Mouse (Mus musculus) left cerebral cortex, adult 9 months (tissue): ENCODE data around the gene Crisp4.

Experiments used
- DNase-seq, 2 experiments: peaks; one replicate each; pipeline ENCODE4 v3.0.0; 2022; ENCODE audit warnings: low spot score in 2 of 2

The Crisp4 gene

DNA sequence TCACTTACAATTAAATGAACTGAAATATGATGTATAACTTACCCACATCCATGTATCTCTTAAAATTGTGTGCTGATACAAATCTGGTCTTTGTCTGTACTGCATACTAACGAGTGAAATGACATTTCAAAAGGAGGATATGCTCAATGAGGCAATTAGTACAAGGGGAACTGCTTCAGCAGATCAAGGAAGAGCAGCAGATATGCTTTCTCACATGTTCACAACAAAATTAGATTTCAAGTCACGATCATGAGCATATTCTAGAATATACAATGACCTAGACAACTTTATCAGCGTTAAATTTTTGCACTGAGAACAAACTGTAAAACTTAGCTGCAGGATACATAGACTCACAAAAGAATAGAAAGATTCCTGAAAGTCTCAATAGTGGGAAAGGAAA, at the start of gene Crisp4:
Gene Crisp4 (minus strand): TSS at position 101 of the 400 bp plus-strand sequence.
- no peak for DNase-seq

- DNase-seq, result no peak
Observed at GRCm38 (mm10) chr1:18191719-18192118, 46.0 kb upstream of the Crisp4 start.

DNA sequence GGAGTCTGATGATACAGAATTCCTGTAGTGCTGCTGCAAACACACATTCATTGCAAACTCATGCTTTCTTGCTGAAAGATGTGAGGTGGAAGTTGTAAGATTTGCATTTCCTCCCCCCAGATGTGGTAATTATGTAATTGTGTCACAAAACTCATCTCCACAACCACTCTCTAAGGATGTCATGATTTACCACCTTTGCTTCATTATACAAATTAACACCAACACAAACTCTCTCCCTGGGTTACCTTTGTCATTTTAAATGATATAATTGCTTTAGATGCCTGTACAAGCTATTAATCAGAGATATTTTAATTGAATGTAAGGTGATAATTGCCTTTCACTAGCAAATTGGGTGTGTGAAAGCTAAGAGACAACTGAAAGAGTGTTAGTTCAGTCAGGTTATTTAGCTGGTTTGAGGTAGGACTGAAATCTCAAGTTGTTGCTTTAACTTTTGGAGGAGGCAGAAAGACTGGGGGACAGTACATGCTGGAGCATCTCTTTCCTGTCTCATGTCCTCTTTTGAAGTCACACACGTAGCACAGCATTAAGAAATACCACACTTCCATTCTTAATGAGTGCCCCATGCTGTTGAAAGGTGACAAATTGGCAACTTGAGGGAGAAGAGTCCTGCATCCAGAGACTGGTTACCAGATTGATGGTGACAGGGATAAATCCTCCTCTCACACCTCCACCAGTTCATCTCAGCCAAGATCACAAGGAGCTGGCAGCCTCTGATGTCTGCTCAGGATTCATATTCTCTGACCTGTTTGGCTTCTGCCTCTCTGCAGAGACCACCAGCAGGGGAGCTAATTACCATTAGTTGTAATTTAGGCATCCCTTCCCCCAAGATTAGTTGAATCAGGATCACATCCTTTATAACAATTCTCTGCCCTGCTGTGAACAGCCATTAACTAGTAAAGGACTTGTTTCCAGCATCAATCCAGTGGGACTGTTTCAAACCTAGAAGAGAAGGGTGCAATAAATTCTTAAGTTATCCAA, 45.3 kb upstream of the Crisp4 start:
- no peak for DNase-seq

GRCm38 (mm10) chr1:18181167-18181566, 35.5 kb upstream of the Crisp4 start:
- peak in 1 of 2 experiments; percentile 12 for DNase-seq

GRCm38 (mm10) chr1:18170573-18170972, 24.9 kb upstream of the Crisp4 start:
- DNase-seq, result no peak

- peak; percentile 52 to 85 for DNase-seq
Observed at GRCm38 (mm10) chr1:18168261-18168660, 22.6 kb upstream of the Crisp4 start.

DNA sequence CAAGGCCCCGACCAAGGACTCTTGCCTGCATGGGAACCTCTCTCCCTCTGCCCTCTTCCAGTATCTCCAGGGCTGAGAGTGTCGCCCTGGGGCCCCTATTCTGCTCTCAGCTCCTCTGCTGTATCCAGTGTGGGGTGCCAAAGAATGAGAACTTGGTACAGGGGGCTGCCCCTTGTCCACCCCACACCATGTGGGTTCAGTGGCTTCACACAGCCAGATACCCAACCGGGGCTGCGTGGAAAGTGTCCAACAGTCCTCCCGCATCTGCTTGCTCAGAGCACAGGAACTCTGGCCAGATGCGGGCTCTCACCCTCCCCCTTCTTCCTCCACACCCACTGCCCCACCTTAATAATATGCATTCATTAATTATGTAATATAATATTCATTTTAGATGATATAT, 13.4 kb upstream of the Crisp4 start:
- no peak for DNase-seq

DNA sequence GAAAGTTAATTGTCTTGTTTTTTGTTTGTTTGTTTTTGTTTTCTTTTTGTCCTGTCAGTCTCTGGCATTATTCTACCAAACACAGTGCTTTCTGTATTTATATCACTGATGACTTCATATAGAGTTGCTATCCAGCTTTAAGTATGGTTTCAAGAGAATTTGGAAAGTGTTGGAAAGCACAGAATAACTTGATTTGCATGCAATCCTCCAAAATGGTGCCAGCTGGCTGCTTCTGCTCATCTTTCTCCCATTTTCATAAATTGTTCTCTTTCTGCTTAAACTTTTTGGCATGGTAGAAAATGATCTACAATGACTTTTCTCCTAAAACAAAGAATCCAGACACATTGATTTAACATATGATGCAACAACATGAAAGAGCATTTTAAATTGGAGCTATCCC, 2.5 kb upstream of the Crisp4 start:
- DNase-seq, result peak; percentile 4 to 26

GRCm38 (mm10) chr1:18131691-18132090, 14.0 kb downstream of the Crisp4 start:
- DNase-seq, result no peak

- DNase-seq, result no peak
Observed at GRCm38 (mm10) chr1:18129983-18130382, 15.7 kb downstream of the Crisp4 start.

DNA sequence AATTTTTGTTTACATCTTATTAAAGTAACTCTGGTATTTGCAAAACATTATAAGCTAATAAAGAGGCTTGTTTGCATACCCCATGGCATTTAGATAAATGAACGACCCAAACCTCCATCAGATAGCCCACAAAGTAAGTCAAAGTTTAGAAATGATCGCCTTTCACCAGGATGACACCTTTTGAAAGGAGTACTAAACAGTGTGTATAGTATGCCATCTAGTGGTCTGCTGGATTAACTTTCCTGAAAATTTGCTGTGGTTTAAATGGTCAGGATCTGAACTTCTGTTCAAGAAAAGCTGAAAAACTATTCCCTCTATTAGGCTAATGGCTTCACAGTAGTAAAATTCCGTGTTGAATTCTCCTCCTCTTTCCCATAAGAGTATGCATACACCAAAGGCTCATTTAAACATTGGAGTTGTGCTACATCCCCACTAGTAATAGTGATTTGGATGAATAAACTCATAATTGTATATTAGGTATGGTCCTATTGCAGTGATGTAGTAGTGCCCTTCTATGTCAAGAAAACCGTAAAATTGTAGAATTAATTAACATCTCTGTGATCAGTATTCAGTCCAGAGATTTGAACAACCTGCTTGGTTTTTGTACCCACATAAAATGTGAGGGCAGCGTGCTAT, 38.9 kb downstream of the Crisp4 start:
- no peak for DNase-seq

- DNase-seq, result peak in 1 of 2 experiments; percentile 49
Observed at GRCm38 (mm10) chr1:18105866-18106529, 39.7 kb downstream of the Crisp4 start.

DNA sequence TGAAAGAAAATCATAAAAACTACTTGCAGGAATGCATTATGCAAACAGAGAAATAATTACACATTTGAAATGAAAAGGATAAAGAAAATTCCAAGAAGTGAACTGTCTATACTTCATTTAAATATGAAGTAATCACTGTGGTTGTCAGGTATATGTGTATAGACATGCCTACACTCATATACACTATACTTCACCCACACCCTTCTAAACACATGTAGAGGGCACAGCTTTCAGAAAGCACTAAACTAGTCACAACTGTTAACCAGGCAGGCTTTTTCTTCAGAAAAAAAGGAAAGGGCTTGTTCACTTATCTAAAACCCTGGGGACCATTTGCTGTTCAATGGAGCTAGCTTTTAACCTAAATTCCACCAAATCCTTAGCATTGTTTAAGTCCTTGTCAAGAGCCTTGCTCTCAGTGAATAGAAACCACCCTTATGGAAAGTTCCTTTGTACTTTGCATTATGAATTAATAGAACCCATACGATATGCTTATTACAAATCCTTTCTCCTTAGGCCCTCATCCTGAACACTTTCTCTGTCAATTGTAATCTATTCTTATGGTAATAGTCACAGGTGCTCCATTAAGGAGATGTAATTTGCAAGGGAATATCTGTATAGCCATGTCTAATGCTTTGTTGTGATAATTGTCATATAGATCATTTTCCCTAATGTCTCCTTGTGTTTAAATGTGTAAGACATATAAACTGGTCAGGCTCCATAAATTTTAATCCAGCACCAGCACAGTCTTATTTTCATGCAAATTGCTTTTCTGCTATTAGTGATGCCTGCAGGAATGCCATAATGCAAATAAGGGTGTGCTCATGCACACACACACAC, 40.5 kb downstream of the Crisp4 start:
- DNase-seq, result no peak
